Mouse (Mus musculus): ENCODE measurements around the gene Bex1. TPM values are rescaled to one million over a fixed set of nuclear protein-coding genes. Genes with fewer than 3 reads are reported as not detected.

The Bex1 gene
- polyA plus RNA-seq (2015; fragmentation: Illumina TruSeq; extraction: RNeasy Lipid Tissue Mini Kit (QIAGEN cat#74804); ENCODE audit: insufficient read depth, low replicate concordance), result not detected

DNA sequence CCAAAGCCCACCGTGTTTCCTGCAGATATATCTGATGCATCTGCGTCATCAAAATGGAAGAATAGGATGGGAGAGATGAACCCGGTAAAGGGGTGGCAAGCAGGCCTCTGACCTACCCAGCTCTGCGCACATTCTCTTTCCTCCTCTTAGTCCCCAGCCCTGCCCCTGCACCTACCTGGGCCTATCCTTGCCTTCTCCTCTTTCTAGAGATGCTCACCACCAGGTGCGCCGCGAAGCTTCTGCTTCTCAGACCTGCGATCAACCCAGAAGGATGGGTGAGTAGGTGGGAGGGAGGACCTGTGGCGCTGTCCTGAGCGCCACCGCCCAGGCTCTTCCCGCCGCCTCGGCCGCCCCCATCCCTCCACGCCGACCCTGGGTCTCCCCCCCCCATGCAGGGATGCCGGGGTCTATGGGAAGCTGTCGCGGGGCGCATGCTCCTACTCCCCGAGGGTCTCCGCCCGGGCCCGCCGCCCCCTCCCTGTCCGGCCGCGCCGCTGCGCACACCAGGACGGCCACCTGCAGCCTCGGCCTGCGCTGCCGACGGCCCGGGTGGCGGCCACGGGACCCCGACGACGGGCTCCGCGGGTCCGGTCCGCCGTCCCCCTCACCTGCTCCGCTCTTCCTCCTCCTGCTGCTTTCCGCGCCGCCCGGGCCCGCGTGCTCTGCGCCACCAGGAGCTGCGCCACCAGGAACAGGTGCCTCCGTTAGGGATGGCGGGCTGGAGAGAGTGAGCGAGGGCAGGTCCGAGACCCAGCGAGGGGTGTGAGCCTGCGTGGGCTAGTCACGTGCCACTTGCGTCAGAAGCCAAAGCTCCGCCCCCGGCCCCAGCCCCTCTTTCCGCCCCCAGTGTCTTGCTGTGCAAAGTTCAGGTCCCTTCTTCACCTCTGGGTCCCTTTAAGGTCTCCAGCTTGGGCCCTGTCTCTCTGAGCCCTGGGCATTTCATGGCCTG lies at the start of gene Bex1, which contains the start of gene Tceal7:
Gene Bex1 (minus strand): TSS at position 785 of the 949 bp plus-strand sequence.
Gene Tceal7 (plus strand): TSS at position 51 of the 949 bp plus-strand sequence.

GRCm38 (mm10) chrX:136244574-136245229 lies 29.4 kb upstream of the Bex1 start, which contains the start of gene Tceal9:
Gene Tceal9 (plus strand): TSS chrX:136245079.

DNA sequence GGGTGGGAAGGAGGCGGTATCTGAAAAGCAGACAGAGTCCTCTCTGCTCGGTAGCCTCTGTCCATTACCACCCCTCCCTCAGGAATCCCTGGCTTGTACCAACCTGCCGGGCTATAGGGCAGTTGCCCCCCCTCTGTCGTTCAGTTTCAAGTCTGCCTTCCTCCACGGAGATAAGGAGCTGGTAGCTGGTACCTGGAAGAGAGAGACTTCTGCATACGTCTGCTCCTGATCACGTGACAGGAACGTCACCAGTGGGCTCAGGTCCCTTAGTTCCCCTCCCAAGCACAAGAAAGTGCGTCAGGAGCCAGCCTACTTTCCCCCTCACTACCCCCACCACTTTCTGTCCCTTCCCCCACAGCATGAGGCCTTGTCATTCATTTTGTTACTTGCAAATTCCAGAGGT lies 11.6 kb downstream of the Bex1 start, which contains the start of gene Tceal5:
Gene Tceal5 (minus strand): TSS at position 213 of the 403 bp plus-strand sequence.

GRCm38 (mm10) chrX:136172118-136172551 lies 43.2 kb downstream of the Bex1 start, which contains the start of gene Tceal8:
Gene Tceal8 (minus strand): TSS chrX:136172342.

Other genes starting within 250 kb of the Bex1 start
- gene Arxes2, start 221.7 kb downstream of the Bex1 start, polyA plus RNA-seq (2015; fragmentation: Illumina TruSeq; extraction: RNeasy Lipid Tissue Mini Kit (QIAGEN cat#74804); ENCODE audit: insufficient read depth, low replicate concordance), result 4.7 TPM
- 0.88 TPM for gene Arxes1, start 182.1 kb downstream of the Bex1 start, polyA plus RNA-seq (2015; fragmentation: Illumina TruSeq; extraction: RNeasy Lipid Tissue Mini Kit (QIAGEN cat#74804); ENCODE audit: insufficient read depth, low replicate concordance)
- not detected for gene Bex2, start 147.3 kb downstream of the Bex1 start, polyA plus RNA-seq (2015; fragmentation: Illumina TruSeq; extraction: RNeasy Lipid Tissue Mini Kit (QIAGEN cat#74804); ENCODE audit: insufficient read depth, low replicate concordance)
- gene Nxf3, start 130.3 kb downstream of the Bex1 start, polyA plus RNA-seq (2015; fragmentation: Illumina TruSeq; extraction: RNeasy Lipid Tissue Mini Kit (QIAGEN cat#74804); ENCODE audit: insufficient read depth, low replicate concordance), result not detected
- 3.1 TPM for gene Bex4, start 76.5 kb downstream of the Bex1 start, polyA plus RNA-seq (2015; fragmentation: Illumina TruSeq; extraction: RNeasy Lipid Tissue Mini Kit (QIAGEN cat#74804); ENCODE audit: insufficient read depth, low replicate concordance)
- gene Tceal8, start 43.2 kb downstream of the Bex1 start, polyA plus RNA-seq (2015; fragmentation: Illumina TruSeq; extraction: RNeasy Lipid Tissue Mini Kit (QIAGEN cat#74804); ENCODE audit: insufficient read depth, low replicate concordance), result 26.0 TPM
- gene Tceal5, start 11.6 kb downstream of the Bex1 start, polyA plus RNA-seq (2015; fragmentation: Illumina TruSeq; extraction: RNeasy Lipid Tissue Mini Kit (QIAGEN cat#74804); ENCODE audit: insufficient read depth, low replicate concordance), result not detected
- not detected for gene Tceal7, start 734 bp downstream of the Bex1 start, polyA plus RNA-seq (2015; fragmentation: Illumina TruSeq; extraction: RNeasy Lipid Tissue Mini Kit (QIAGEN cat#74804); ENCODE audit: insufficient read depth, low replicate concordance)
- gene Tceal9, start 29.6 kb upstream of the Bex1 start, polyA plus RNA-seq (2015; fragmentation: Illumina TruSeq; extraction: RNeasy Lipid Tissue Mini Kit (QIAGEN cat#74804); ENCODE audit: insufficient read depth, low replicate concordance), result 89.0 TPM
- 51.5 TPM for gene Bex3, start 54.7 kb upstream of the Bex1 start, polyA plus RNA-seq (2015; fragmentation: Illumina TruSeq; extraction: RNeasy Lipid Tissue Mini Kit (QIAGEN cat#74804); ENCODE audit: insufficient read depth, low replicate concordance)